Mouse (Mus musculus) heart, adult 11 months (tissue): ENCODE data around the gene Syt9.

Experiments used
- DNase-seq: peaks from one replicate; pipeline ENCODE4 v3.0.0; 2022

Syt9 gene

GRCm38 (mm10) chr7:107370232-107371125 is at the start of gene Syt9:
Gene Syt9 (plus strand): TSS chr7:107370728.
- no peak for DNase-seq

GRCm38 (mm10) chr7:107339013-107339412 is 31.5 kb upstream of the Syt9 start:
- peak; percentile 73 for DNase-seq

- no peak for DNase-seq
These were observed 30.9 kb upstream of the Syt9 start for GRCm38 (mm10) chr7:107339560-107340057.

- DNase-seq, result peak; percentile 33
These were observed 30.3 kb upstream of the Syt9 start for GRCm38 (mm10) chr7:107340221-107340620.

- DNase-seq, result peak; percentile 31
These were observed 28.9 kb upstream of the Syt9 start for GRCm38 (mm10) chr7:107341519-107342190.

GRCm38 (mm10) chr7:107349201-107349600 is 21.3 kb upstream of the Syt9 start:
- DNase-seq, result no peak

- DNase-seq, result no peak
These were observed 8.4 kb upstream of the Syt9 start for GRCm38 (mm10) chr7:107362153-107362552.

GRCm38 (mm10) chr7:107362634-107363033 is 7.9 kb upstream of the Syt9 start:
- DNase-seq, result no peak

GRCm38 (mm10) chr7:107371126-107371920 is 795 bp downstream of the Syt9 start:
- no peak for DNase-seq

- no peak for DNase-seq
These were observed 10.0 kb downstream of the Syt9 start for GRCm38 (mm10) chr7:107380562-107380961.

GRCm38 (mm10) chr7:107389604-107390003 is 19.1 kb downstream of the Syt9 start:
- no peak for DNase-seq

GRCm38 (mm10) chr7:107392749-107393148 is 22.2 kb downstream of the Syt9 start:
- DNase-seq, result no peak

- DNase-seq, result no peak
These were observed 29.7 kb downstream of the Syt9 start for GRCm38 (mm10) chr7:107400061-107400799.

GRCm38 (mm10) chr7:107403261-107403660 is 32.7 kb downstream of the Syt9 start:
- no peak for DNase-seq

GRCm38 (mm10) chr7:107414928-107415327 is 44.4 kb downstream of the Syt9 start:
- no peak for DNase-seq

GRCm38 (mm10) chr7:107417043-107417850 is 46.7 kb downstream of the Syt9 start:
- DNase-seq, result no peak

- DNase-seq, result no peak
These were observed 66.9 kb downstream of the Syt9 start for GRCm38 (mm10) chr7:107437381-107437780.

- no peak for DNase-seq
These were observed 74.1 kb downstream of the Syt9 start for GRCm38 (mm10) chr7:107444579-107444978.

- DNase-seq, result peak; percentile 78
These were observed 84.1 kb downstream of the Syt9 start for GRCm38 (mm10) chr7:107454660-107455059.

- DNase-seq, result no peak
These were observed 84.6 kb downstream of the Syt9 start for GRCm38 (mm10) chr7:107455118-107455521.

- no peak for DNase-seq
These were observed 90.6 kb downstream of the Syt9 start for GRCm38 (mm10) chr7:107461167-107461566.
